Mouse (Mus musculus): ENCODE data around the gene Setx. TPM values are rescaled to one million over a fixed set of nuclear protein-coding genes. Genes with fewer than 3 reads are reported as not detected.
"Not testable (repeated sequence)": the region's sequence is repeated elsewhere in the genome, so short reads cannot be mapped to it uniquely, and the experiment has no call there.

The Setx gene
- polyA plus RNA-seq, 1 experiment from 2014 or later, result 12.6 TPM

- Histone ChIP-seq H3K27me3 (ENCODE audit: control insufficient read depth, insufficient read depth, low read length) (no peaks in the 10 kb centered on the region), H3K4me1 (ENCODE audit: control insufficient read depth, insufficient read depth, low read length) (no peaks in the 10 kb centered on the region), H3K4me3 (ENCODE audit: low read depth, low read length) (no peak overlapping the region), H3K9me3 (ENCODE audit: control insufficient read depth, low read length) (no peaks in the 10 kb centered on the region), H3K27ac (ENCODE audit: low read depth, low read length) (no peak overlapping the region), H3K9ac (ENCODE audit: low read length) (no peak overlapping the region), H3K36me3 (ENCODE audit: control insufficient read depth, insufficient read depth, low read length) (no peaks in the 10 kb centered on the region), H3K4me2 (ENCODE audit: low read depth) (no peak overlapping the region)
- DNase-seq (ENCODE audit: low spot score) (no peak), ATAC-seq (ENCODE audit: insufficient read depth, low FRiP score, low TSS enrichment) (no peak)
- WGBS, result 84% methylated on average over 3 of the region's 3 CpGs
Measured at GRCm38 (mm10) chr2:29097465-29097864, 26.5 kb upstream of the Setx start.

- H3K4me3 ChIP-seq (ENCODE audit: low read depth, low read length); H3K4me2 ChIP-seq (ENCODE audit: low read depth); H3K4me1 ChIP-seq (ENCODE audit: control insufficient read depth, insufficient read depth, low read length); H3K27ac ChIP-seq (ENCODE audit: low read depth, low read length); H3K27me3 ChIP-seq (ENCODE audit: control insufficient read depth, insufficient read depth, low read length); H3K36me3 ChIP-seq (ENCODE audit: control insufficient read depth, insufficient read depth, low read length); H3K9ac ChIP-seq (ENCODE audit: low read length); DNase-seq (ENCODE audit: low spot score); ATAC-seq (ENCODE audit: insufficient read depth, low FRiP score, low TSS enrichment); H3K9me3 ChIP-seq (ENCODE audit: control insufficient read depth, low read length): not testable (repeated sequence)
- WGBS, result 94% methylated on average over 5 of the region's 5 CpGs
Measured at GRCm38 (mm10) chr2:29097955-29098354, 26.0 kb upstream of the Setx start.

GRCm38 (mm10) chr2:29098786-29099185, 25.2 kb upstream of the Setx start:
- Histone ChIP-seq H3K27ac (ENCODE audit: low read depth, low read length) (no peak overlapping the region), H3K4me1 (ENCODE audit: control insufficient read depth, insufficient read depth, low read length) (no peaks in the 10 kb centered on the region), H3K4me3 (ENCODE audit: low read depth, low read length) (no peak overlapping the region), H3K27me3 (ENCODE audit: control insufficient read depth, insufficient read depth, low read length) (no peaks in the 10 kb centered on the region), H3K36me3 (ENCODE audit: control insufficient read depth, insufficient read depth, low read length) (no peaks in the 10 kb centered on the region), H3K9ac (ENCODE audit: low read length) (no peak overlapping the region), H3K4me2 (ENCODE audit: low read depth) (no peak overlapping the region), H3K9me3 (ENCODE audit: control insufficient read depth, low read length) (no peaks in the 10 kb centered on the region)
- 45% methylated on average over 8 of the region's 8 CpGs for WGBS
- ATAC-seq (ENCODE audit: insufficient read depth, low FRiP score, low TSS enrichment) (no peak), DNase-seq (ENCODE audit: low spot score) (no peak)

GRCm38 (mm10) chr2:29099646-29100045, 24.3 kb upstream of the Setx start:
- no peaks in the 10 kb centered on the region for H3K9me3 ChIP-seq (ENCODE audit: control insufficient read depth, low read length)
- H3K9ac ChIP-seq (ENCODE audit: low read length), result no peak overlapping the region
- H3K4me2 ChIP-seq (ENCODE audit: low read depth), result no peak overlapping the region
- DNase-seq (ENCODE audit: low spot score) (no peak), ATAC-seq (ENCODE audit: insufficient read depth, low FRiP score, low TSS enrichment) (no peak)
- no peak overlapping the region for H3K4me3 ChIP-seq (ENCODE audit: low read depth, low read length)
- no peaks in the 10 kb centered on the region for H3K27me3 ChIP-seq (ENCODE audit: control insufficient read depth, insufficient read depth, low read length)
- no peaks in the 10 kb centered on the region for H3K4me1 ChIP-seq (ENCODE audit: control insufficient read depth, insufficient read depth, low read length)
- H3K27ac ChIP-seq (ENCODE audit: low read depth, low read length), result no peak overlapping the region
- H3K36me3 ChIP-seq (ENCODE audit: control insufficient read depth, insufficient read depth, low read length), result no peaks in the 10 kb centered on the region
- WGBS, result 90% methylated on average over 14 of the region's 14 CpGs

- no peak overlapping the region for H3K4me2 ChIP-seq (ENCODE audit: low read depth)
- WGBS, result 78% methylated on average over 7 of the region's 7 CpGs
- H3K36me3 ChIP-seq (ENCODE audit: control insufficient read depth, insufficient read depth, low read length), result no peaks in the 10 kb centered on the region
- ATAC-seq (ENCODE audit: insufficient read depth, low FRiP score, low TSS enrichment), result no peak
- H3K27ac ChIP-seq (ENCODE audit: low read depth, low read length), result no peak overlapping the region
- H3K4me1 ChIP-seq (ENCODE audit: control insufficient read depth, insufficient read depth, low read length), result no peaks in the 10 kb centered on the region
- no peak overlapping the region for H3K9ac ChIP-seq (ENCODE audit: low read length)
- no peaks in the 10 kb centered on the region for H3K9me3 ChIP-seq (ENCODE audit: control insufficient read depth, low read length)
- H3K4me3 ChIP-seq (ENCODE audit: low read depth, low read length), result no peak overlapping the region
- no peaks in the 10 kb centered on the region for H3K27me3 ChIP-seq (ENCODE audit: control insufficient read depth, insufficient read depth, low read length)
- DNase-seq (ENCODE audit: low spot score), result no peak
Measured at GRCm38 (mm10) chr2:29100822-29101534, 23.0 kb upstream of the Setx start.

- H3K9ac ChIP-seq (ENCODE audit: low read length); DNase-seq (ENCODE audit: low spot score): not testable (repeated sequence)
- WGBS, result 88% methylated on average over 9 of the region's 10 CpGs
Measured at GRCm38 (mm10) chr2:29102416-29103377, 21.3 kb upstream of the Setx start.

GRCm38 (mm10) chr2:29120969-29121368, 3.0 kb upstream of the Setx start:
- no peak overlapping the region for H3K9ac ChIP-seq (ENCODE audit: low read length)
- DNase-seq (ENCODE audit: low spot score), result no peak
- H3K4me1 ChIP-seq (ENCODE audit: control insufficient read depth, insufficient read depth, low read length), result peaks cover 3% of the 10 kb centered on the region; the same call in 1 of the 2 replicates
- H3K4me3 ChIP-seq (ENCODE audit: low read depth, low read length), result no peak overlapping the region
- H3K9me3 ChIP-seq (ENCODE audit: control insufficient read depth, low read length), result no peaks in the 10 kb centered on the region
- H3K27ac ChIP-seq (ENCODE audit: low read depth, low read length), result no peak overlapping the region
- H3K36me3 ChIP-seq (ENCODE audit: control insufficient read depth, insufficient read depth, low read length), result no peaks in the 10 kb centered on the region
- no peak overlapping the region for H3K4me2 ChIP-seq (ENCODE audit: low read depth)
- no peak for ATAC-seq (ENCODE audit: insufficient read depth, low FRiP score, low TSS enrichment)
- H3K27me3 ChIP-seq (ENCODE audit: control insufficient read depth, insufficient read depth, low read length), result no peaks in the 10 kb centered on the region

More at GRCm38 (mm10) chr2:29102416-29103377, 21.3 kb upstream of the Setx start:
- not testable (repeated sequence) for ATAC-seq (ENCODE audit: insufficient read depth, low FRiP score, low TSS enrichment); H3K4me2 ChIP-seq (ENCODE audit: low read depth); H3K4me3 ChIP-seq (ENCODE audit: low read depth, low read length); H3K27ac ChIP-seq (ENCODE audit: low read depth, low read length); H3K27me3 ChIP-seq (ENCODE audit: control insufficient read depth, insufficient read depth, low read length); H3K36me3 ChIP-seq (ENCODE audit: control insufficient read depth, insufficient read depth, low read length); H3K9me3 ChIP-seq (ENCODE audit: control insufficient read depth, low read length); H3K4me1 ChIP-seq (ENCODE audit: control insufficient read depth, insufficient read depth, low read length)

- Histone ChIP-seq H3K27me3 (ENCODE audit: control insufficient read depth, insufficient read depth, low read length) (no peaks in the 10 kb centered on the region), H3K4me1 (ENCODE audit: control insufficient read depth, insufficient read depth, low read length) (peaks cover 9% of the 10 kb centered on the region), H3K9ac (ENCODE audit: low read length) (no peak overlapping the region), H3K4me2 (ENCODE audit: low read depth) (no peak overlapping the region), H3K27ac (ENCODE audit: low read depth, low read length) (no peak overlapping the region), H3K4me3 (ENCODE audit: low read depth, low read length) (no peak overlapping the region), H3K36me3 (ENCODE audit: control insufficient read depth, insufficient read depth, low read length) (no peaks in the 10 kb centered on the region), H3K9me3 (ENCODE audit: control insufficient read depth, low read length) (no peaks in the 10 kb centered on the region)
- DNase-seq (ENCODE audit: low spot score) (no peak), ATAC-seq (ENCODE audit: insufficient read depth, low FRiP score, low TSS enrichment) (no peak)
- 74% methylated on average over 3 of the region's 3 CpGs for WGBS
Measured at GRCm38 (mm10) chr2:29122446-29122845, 1.5 kb upstream of the Setx start.
